Mouse (Mus musculus): ENCODE results near the gene Mgll. TPM values are rescaled to one million over a fixed set of nuclear protein-coding genes. Genes with fewer than 3 reads are reported as not detected.

Mgll gene
- total RNA-seq, 2 experiments from 2014 or later: 162 to 172 TPM

- DNase-seq (ENCODE audit: low spot score in 2 of 2): no peak
Measured at GRCm38 (mm10) chr6:88843241-88843640, 119.0 kb downstream of the Mgll start.

- DNase-seq (ENCODE audit: low spot score in 2 of 2): no peak
Measured at GRCm38 (mm10) chr6:88843781-88844725, 119.8 kb downstream of the Mgll start.

DNA sequence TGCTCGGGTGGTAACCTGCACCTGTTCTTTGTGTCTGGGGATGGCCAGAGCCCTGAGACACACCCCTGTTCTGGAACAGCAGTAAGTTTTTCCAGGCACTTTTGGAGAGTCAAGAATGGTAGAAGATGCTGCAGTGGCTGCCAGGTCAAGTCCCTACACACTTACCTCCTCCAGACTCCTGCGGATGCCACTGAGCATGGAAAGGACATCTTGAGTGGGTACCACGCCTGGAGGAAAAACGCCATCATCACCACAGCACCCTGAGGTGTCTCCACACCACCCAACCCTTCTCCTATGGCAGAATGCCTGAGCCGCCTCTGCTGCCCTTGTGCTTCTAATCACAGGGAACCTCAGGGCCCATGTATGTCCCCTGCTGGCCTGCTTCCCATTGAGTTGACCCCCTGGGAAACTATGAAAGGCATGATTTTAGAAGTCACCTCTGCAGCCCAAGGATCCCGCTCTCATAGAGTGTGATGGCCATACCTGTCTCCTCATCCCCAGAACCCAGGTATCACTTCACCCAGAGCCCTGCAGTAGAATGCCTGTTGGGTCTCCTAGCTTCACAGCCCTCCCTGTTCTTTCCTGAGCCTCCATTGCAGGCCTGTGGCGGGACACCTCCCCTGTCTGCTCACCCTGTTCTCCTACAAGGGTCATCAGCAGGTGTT is 120.8 kb downstream of the Mgll start:
- no peak for DNase-seq (ENCODE audit: low spot score in 2 of 2)

DNA sequence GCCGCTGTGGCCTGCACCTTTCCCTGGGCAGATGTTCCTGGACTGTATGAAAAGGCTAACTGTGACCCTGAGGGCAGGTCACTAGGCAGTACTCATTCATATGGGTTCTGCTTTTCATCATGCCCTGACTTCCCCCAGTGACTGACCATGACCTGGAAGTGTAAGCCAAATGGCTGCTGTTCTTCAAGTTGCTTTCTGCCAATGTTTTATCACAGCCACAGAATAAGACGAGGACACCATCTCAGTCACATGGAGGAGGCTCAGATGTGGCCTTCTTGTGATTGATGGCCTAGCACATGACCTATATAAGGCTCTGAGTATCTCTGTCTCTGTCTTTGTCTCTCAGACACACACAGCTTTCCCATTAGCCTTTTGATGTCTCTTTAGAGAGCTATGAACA is 123.4 kb downstream of the Mgll start:
- DNase-seq (ENCODE audit: low spot score in 2 of 2): no peak

- no peak for DNase-seq (ENCODE audit: low spot score in 2 of 2)
Measured at GRCm38 (mm10) chr6:88849270-88849669, 125.1 kb downstream of the Mgll start.

GRCm38 (mm10) chr6:88850034-88850433 is 125.8 kb downstream of the Mgll start:
- DNase-seq (ENCODE audit: low spot score in 2 of 2): no peak

GRCm38 (mm10) chr6:88854509-88854908 is 130.3 kb downstream of the Mgll start:
- DNase-seq (ENCODE audit: low spot score in 2 of 2): no peak

DNA sequence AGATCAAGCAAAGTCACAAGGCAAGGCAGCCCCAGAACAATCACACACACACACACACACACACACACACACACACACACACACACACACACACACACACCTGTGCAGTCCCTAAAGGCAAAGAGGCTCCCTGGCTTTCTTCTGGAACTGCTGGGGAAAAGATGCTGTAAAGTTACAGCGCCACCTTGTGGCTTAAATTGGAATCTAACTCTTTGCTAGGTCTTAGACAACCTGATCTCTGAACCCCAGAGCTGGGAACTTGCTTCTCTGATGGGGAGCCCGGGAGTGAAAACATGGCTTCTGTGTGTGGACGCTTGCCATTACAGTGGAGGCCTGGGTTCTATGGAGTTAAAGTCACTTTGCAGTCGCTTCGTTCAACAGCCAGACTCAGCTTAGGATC is 131.4 kb downstream of the Mgll start:
- peak; percentile 64 to 71 for DNase-seq (ENCODE audit: low spot score in 2 of 2)

- no peak for DNase-seq (ENCODE audit: low spot score in 2 of 2)
Measured at GRCm38 (mm10) chr6:88857249-88857648, 133.0 kb downstream of the Mgll start.

DNA sequence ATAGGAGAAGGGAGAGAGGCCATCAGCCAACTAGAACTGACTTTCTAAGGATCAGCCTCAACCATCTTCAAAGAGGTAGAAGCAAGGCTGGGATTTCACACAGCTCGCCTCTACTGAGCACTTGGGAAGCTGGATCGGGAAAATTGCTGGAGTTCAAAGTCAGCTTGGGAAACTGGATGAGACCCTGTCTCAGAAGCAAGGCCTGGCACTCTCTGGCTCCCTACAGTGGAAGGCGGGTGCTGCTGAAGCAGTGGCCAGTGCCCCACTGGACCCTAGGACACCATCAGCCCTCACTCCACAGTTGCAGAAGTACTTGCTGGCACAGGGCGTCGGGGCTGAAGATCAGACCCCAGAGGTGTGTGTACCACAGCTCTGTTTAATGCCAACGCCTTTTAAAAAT is 133.6 kb downstream of the Mgll start:
- DNase-seq (ENCODE audit: low spot score in 2 of 2): no peak

DNA sequence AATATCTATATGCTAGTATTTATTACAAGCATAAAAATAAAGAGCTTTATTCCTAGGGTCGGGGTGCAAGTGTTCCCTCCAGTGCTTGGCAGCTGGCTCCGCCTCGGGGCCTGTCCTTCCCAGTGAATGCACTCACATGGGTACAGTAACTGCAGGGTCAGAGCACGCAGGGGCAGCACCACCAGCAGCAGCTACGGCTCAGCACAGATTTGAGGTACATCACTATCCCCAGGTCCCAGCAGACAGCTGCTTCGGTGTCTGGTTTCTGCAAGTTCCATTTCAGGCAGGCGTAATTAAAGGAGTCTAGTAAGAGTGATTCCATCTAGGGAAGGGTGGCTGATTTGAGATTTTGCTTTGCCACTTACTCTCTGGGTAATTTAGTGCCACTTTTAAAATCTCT is 134.1 kb downstream of the Mgll start:
- DNase-seq (ENCODE audit: low spot score in 2 of 2): no peak

- no peak for DNase-seq (ENCODE audit: low spot score in 2 of 2)
Measured at GRCm38 (mm10) chr6:88860914-88861313, 136.7 kb downstream of the Mgll start.

DNA sequence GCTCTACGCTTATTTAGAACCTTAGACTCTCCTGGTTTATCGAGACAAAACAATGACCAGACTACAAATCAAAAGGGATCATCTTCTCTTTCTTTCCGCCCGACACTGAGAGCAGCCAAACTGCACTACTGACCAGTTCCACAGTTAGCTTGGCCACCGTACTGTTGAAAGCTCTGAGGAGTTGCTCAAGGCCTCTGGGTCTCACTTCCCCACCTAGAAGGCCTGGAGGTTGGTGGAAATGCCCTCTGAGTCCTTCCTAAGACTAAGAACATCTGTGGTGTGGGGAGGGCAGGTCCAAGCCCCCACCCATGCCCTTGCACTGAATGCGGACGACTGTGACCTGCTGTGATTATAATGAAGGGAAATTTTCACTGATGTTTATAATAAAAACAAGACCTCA is 141.5 kb downstream of the Mgll start:
- no peak for DNase-seq (ENCODE audit: low spot score in 2 of 2)

- peak; percentile 39 to 62 for DNase-seq (ENCODE audit: low spot score in 2 of 2)
Measured at GRCm38 (mm10) chr6:88869459-88869858, 145.2 kb downstream of the Mgll start.

GRCm38 (mm10) chr6:88870594-88870993 is 146.4 kb downstream of the Mgll start:
- DNase-seq (ENCODE audit: low spot score in 2 of 2): no peak

GRCm38 (mm10) chr6:88871546-88871945 is 147.3 kb downstream of the Mgll start:
- peak; percentile 45 to 52 for DNase-seq (ENCODE audit: low spot score in 2 of 2)

DNA sequence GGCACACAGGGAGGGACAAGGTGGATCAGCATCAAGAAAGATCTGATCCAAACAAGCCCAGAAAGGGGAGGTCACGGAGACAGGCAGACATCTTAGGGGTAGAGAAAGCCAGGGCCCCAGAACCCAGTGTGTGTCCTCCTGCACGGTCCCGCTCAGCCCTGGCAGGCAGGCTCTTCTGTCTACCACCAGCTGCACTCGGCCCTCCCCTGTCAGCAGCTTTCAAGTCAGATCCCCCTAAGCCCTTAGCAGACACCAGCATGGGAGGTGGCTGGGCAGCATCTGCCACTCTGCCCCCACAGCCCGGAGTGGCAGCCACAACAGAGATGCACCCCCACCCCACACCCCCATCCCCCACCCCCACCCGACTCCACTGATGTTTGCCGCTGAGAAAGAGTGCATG is 148.6 kb downstream of the Mgll start:
- no peak for DNase-seq (ENCODE audit: low spot score in 2 of 2)

DNA sequence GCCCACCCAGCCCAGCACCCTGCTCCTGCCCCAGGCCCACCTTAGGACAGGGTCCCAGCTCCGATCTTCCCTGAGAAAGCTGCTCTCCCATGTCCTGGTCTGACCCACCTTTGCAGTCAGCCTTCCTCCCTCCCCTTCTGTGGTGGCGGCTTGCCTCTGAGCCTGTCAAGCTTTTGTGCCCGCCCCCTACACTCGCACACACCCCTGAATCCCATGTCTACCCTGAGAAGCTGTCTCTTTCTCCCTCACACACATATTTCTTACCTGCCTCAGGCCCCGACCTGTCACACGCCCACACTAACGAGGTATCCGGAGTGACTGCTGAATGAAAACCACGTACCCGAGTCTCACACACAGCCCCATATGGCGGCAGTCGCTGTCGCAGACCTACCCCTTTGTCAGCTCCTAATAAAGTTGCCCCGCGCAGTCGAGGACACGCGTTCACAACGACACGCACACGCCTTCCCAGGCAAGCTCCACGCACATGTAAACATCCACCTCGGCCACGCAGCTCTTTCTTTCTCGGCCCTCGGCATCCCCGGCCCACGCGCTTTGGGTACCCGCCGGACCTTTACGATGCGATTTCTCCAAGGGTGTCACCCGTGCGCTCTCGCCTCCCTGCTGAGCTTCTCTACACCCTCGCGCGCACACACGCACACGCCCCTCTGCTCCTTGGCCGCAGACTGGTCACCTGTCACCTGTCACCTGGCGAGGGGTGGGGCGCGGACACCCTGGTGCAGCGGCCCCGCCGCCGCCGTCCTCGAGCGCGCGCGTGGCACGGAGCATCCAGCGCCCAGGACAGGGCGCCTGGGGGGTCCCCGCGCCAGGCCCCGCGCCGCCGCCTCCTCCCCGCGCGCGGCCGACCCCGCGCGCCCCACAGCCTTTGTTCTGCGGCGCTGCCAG is 150.0 kb downstream of the Mgll start:
- DNase-seq (ENCODE audit: low spot score in 2 of 2): peak; percentile 38 to 54

- DNase-seq (ENCODE audit: low spot score in 2 of 2): peak; percentile 82 to 85
Measured at GRCm38 (mm10) chr6:88874868-88875508, 150.8 kb downstream of the Mgll start, which contains the start of gene Podxl2. Gene Podxl2, minus strand, starts transcription at chr6:88875044.
